Mouse (Mus musculus): ENCODE data around the gene Ctdsp2.

- TF ChIP-seq HCFC1 (IDR thresholded peaks at IDR 0.05; ENCODE audit: low read depth, low read length) (no peak), CTCF (conservative IDR thresholded peaks at IDR 0.05 in 1 of 2, IDR thresholded peaks at IDR 0.05 in 1 of 2; ENCODE audit: low read depth in 2 of 2, low read length in 2 of 2) (0 out of 4 replicates have a peak, but pooled peaks of 1 of the 2 experiments have one; percentile 9), MAFK (IDR thresholded peaks at IDR 0.05; ENCODE audit: insufficient replicate concordance, low read length) (no peak), MAZ (IDR thresholded peaks at IDR 0.05; ENCODE audit: low read depth, low read length) (no peak), IRF4 (IDR thresholded peaks at IDR 0.05; ENCODE audit: low read depth, low read length) (no peak), E2F4 (IDR thresholded peaks at IDR 0.05; ENCODE audit: insufficient replicate concordance, low read depth, low read length) (no peak), SMC3 (IDR thresholded peaks at IDR 0.05; ENCODE audit: low read depth, low read length) (no peak), POLR2AphosphoS2 (IDR thresholded peaks at IDR 0.05; ENCODE audit: low read depth, low read length) (no peak), ZKSCAN1 (IDR thresholded peaks at IDR 0.05; ENCODE audit: borderline replicate concordance, low read depth, low read length) (no peak), MEF2A (IDR thresholded peaks at IDR 0.05; ENCODE audit: borderline replicate concordance, low read depth, low read length) (no peak), MYC (IDR thresholded peaks at IDR 0.05; ENCODE audit: low read depth, low read length) (no peak)
Measured at GRCm38 (mm10) chr10:127018422-127018821, 39.9 kb downstream of the Ctdsp2 start.
